Mouse (Mus musculus): Measurements from ENCODE around the gene Eef1b2. TPM values are rescaled to one million over a fixed set of nuclear protein-coding genes. Genes with fewer than 3 reads are reported as not detected.

The Eef1b2 gene
- total and polyA plus RNA-seq, 2 experiments from 2014 or later, result 449 to 653 TPM

GRCm38 (mm10) chr1:63204660-63205394 lies 28.2 kb downstream of the Eef1b2 start:
- Histone ChIP-seq H3K36me3 (ENCODE audit: insufficient read depth, low read length) (no peaks in the 10 kb centered on the region), H3K4me1 (ENCODE audit: insufficient read depth, low read length) (peaks cover 3% of the 10 kb centered on the region; the same call in 1 of the 2 replicates), H3K9ac (replicated peaks; ENCODE audit: low read length, poor library complexity, severe bottlenecking) (no peak overlapping the region), H3K4me3 (ENCODE audit: low read depth, low read length) (no peak overlapping the region), H3K27me3 (ENCODE audit: insufficient read depth, low read length) (no peaks in the 10 kb centered on the region), H3K4me2 (ENCODE audit: low read depth, low read length, poor library complexity, severe bottlenecking) (no peak overlapping the region), H3K9me3 (ENCODE audit: low read length) (no peaks in the 10 kb centered on the region), H3K27ac (ENCODE audit: low read depth, low read length) (peak overlapping the region; percentile 73)
- no peak for ATAC-seq (ENCODE audit: low FRiP score)
- TF ChIP-seq CTCF (IDR thresholded peaks at IDR 0.05), result no peak
- 19% methylated on average over 7 of the region's 7 CpGs for WGBS
- DNase-seq (ENCODE audit: low spot score), result no peak

GRCm38 (mm10) chr1:63207607-63208006 lies 31.0 kb downstream of the Eef1b2 start:
- ATAC-seq (ENCODE audit: low FRiP score) (no peak), DNase-seq (ENCODE audit: low spot score) (no peak)
- Histone ChIP-seq H3K36me3 (ENCODE audit: insufficient read depth, low read length) (no peaks in the 10 kb centered on the region), H3K27me3 (ENCODE audit: insufficient read depth, low read length) (no peaks in the 10 kb centered on the region), H3K4me1 (ENCODE audit: insufficient read depth, low read length) (peaks cover 3% of the 10 kb centered on the region; the same call in 1 of the 2 replicates), H3K9ac (replicated peaks; ENCODE audit: low read length, poor library complexity, severe bottlenecking) (no peak overlapping the region), H3K27ac (ENCODE audit: low read depth, low read length) (no peak overlapping the region), H3K4me2 (ENCODE audit: low read depth, low read length, poor library complexity, severe bottlenecking) (no peak overlapping the region), H3K9me3 (ENCODE audit: low read length) (no peaks in the 10 kb centered on the region), H3K4me3 (ENCODE audit: low read depth, low read length) (no peak overlapping the region)
- WGBS, result 80% methylated on average over 3 of the region's 3 CpGs
- TF ChIP-seq CTCF (IDR thresholded peaks at IDR 0.05), result no peak

GRCm38 (mm10) chr1:63209861-63210529 lies 33.4 kb downstream of the Eef1b2 start:
- no peak for ATAC-seq (ENCODE audit: low FRiP score)
- WGBS, result 21% methylated on average over 6 of the region's 6 CpGs

DNA sequence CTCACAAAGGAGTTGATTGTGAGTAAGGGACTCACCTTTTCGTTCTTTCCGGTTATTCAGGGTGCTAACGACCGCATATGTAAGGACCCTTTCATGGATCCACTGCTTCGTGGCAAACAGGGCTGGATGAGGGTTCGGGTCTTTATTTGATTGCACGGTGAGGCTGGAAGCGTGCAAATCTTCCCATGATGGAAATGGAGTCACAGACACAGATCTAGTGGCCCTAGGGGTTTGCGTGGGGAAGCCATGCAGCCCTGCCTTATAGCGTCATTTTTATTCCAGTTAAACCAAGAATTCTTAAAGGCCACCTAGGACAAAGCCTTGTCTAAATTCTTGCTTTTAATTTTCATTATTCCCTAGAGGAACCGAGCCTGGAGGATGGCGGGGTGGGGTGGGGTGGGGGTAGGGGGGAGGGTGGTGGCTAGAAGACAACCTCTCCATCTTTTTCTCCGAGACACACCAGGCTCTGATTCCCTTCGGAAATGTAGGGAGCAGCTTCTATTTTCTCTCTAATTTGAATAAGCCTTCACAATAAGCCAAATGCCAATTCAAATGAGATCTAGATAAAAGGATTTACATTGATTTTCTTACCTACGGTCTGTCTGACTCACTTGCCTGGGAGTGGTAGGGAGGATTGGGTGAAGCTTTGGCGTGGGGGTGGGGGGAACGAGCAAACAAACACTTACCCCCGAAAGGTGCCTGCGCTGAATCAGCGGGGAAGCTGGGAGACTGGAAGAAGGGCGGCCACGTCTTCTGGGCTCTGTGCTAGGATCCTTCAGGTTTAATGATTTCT lies 37.0 kb downstream of the Eef1b2 start:
- WGBS, result 14% methylated on average over 22 of the region's 22 CpGs
- H3K27ac ChIP-seq (ENCODE audit: low read depth, low read length), result 0 out of 2 replicates have a peak overlapping the region, but pooled peaks have one; percentile 39
- DNase-seq (ENCODE audit: low spot score), result no peak

More at GRCm38 (mm10) chr1:63209861-63210529, 33.4 kb downstream of the Eef1b2 start:
- Histone ChIP-seq H3K4me2 (ENCODE audit: low read depth, low read length, poor library complexity, severe bottlenecking) (no peak overlapping the region), H3K4me3 (ENCODE audit: low read depth, low read length) (no peak overlapping the region), H3K27ac (ENCODE audit: low read depth, low read length) (no peak overlapping the region), H3K27me3 (ENCODE audit: insufficient read depth, low read length) (no peaks in the 10 kb centered on the region), H3K4me1 (ENCODE audit: insufficient read depth, low read length) (no peaks in the 10 kb centered on the region), H3K9me3 (ENCODE audit: low read length) (no peaks in the 10 kb centered on the region), H3K36me3 (ENCODE audit: insufficient read depth, low read length) (no peaks in the 10 kb centered on the region), H3K9ac (replicated peaks; ENCODE audit: low read length, poor library complexity, severe bottlenecking) (no peak overlapping the region)
- no peak for DNase-seq (ENCODE audit: low spot score)
- no peak for TF ChIP-seq CTCF (IDR thresholded peaks at IDR 0.05)

GRCm38 (mm10) chr1:63214271-63214558 lies 37.6 kb downstream of the Eef1b2 start, which contains the start of gene Gpr1:
Gene Gpr1 (minus strand): TSS chr1:63214543.
- H3K4me2 ChIP-seq (ENCODE audit: low read depth, low read length, poor library complexity, severe bottlenecking), result peak within 1 kb of the TSS; percentile 26
- no peaks in the 10 kb centered on the region for H3K4me1 ChIP-seq (ENCODE audit: insufficient read depth, low read length)
- 31% methylated on average over 3 of the region's 3 CpGs for WGBS
- 0 out of 2 replicates have a peak within 1 kb of the TSS, but pooled peaks have one; percentile 42 for H3K9ac ChIP-seq (replicated peaks; ENCODE audit: low read length, poor library complexity, severe bottlenecking)
- ATAC-seq (ENCODE audit: low FRiP score), result no peak; the same call in 1 of the 2 replicates
- no peaks in the 10 kb centered on the region for H3K9me3 ChIP-seq (ENCODE audit: low read length)
- H3K27me3 ChIP-seq (ENCODE audit: insufficient read depth, low read length), result no peaks in the 10 kb centered on the region
- DNase-seq (ENCODE audit: low spot score), result no peak
- H3K27ac ChIP-seq (ENCODE audit: low read depth, low read length), result peak within 1 kb of the TSS; percentile 39; the same call in 1 of the 2 replicates
- H3K4me3 ChIP-seq (ENCODE audit: low read depth, low read length), result 0 out of 2 replicates have a peak within 1 kb of the TSS, but pooled peaks have one; percentile 12
- TF ChIP-seq CTCF (IDR thresholded peaks at IDR 0.05), result no peak
- H3K36me3 ChIP-seq (ENCODE audit: insufficient read depth, low read length), result no peaks in the 10 kb centered on the region

More for the DNA sequence above, 37.0 kb downstream of the Eef1b2 start:
- Histone ChIP-seq H3K36me3 (ENCODE audit: insufficient read depth, low read length) (no peaks in the 10 kb centered on the region), H3K9me3 (ENCODE audit: low read length) (no peaks in the 10 kb centered on the region), H3K4me1 (ENCODE audit: insufficient read depth, low read length) (no peaks in the 10 kb centered on the region), H3K9ac (replicated peaks; ENCODE audit: low read length, poor library complexity, severe bottlenecking) (0 out of 2 replicates have a peak overlapping the region, but pooled peaks have one; percentile 42), H3K27me3 (ENCODE audit: insufficient read depth, low read length) (no peaks in the 10 kb centered on the region), H3K4me2 (ENCODE audit: low read depth, low read length, poor library complexity, severe bottlenecking) (peak overlapping the region; percentile 26), H3K4me3 (ENCODE audit: low read depth, low read length) (0 out of 2 replicates have a peak overlapping the region, but pooled peaks have one; percentile 12)
- ATAC-seq (ENCODE audit: low FRiP score), result peak; percentile 56; the same call in 1 of the 2 replicates
- TF ChIP-seq CTCF (IDR thresholded peaks at IDR 0.05), result no peak
